ENCODE assay signal across 9 mouse cellular contexts in genomic region chr9:84019627-84020026, GRCm38 (mm10).
A peak's percentile ranks its signal among the peaks of the same experiment; 100 is the strongest.
DNase-seq lines count a peak whose midpoint lies in the region; ATAC-seq and TF ChIP-seq lines count a peak whose summit lies in the region.
"Had no signal": no experiment of that assay in that cellular context is flagged by ENCODE, and none has a peak within 500 bp of the region (broad histone marks: within the 10 kb centered on the region; RNA-seq: fewer than 3 reads in every experiment).

No protein-coding gene starts in this region.

- DNase-seq in heart, adult 18-20 months, result peak; percentile 10 to 19
- no peak for DNase-seq in heart, postnatal 36 days
- peak; percentile 28 to 31 for DNase-seq in B cell, adult 2 months
- no peak for DNase-seq in stomach, postnatal 0 days (ENCODE audit: low spot score)
- no peak for DNase-seq in right cerebral cortex, postnatal 14 days

- intact Hi-C loops in heart, postnatal 36 days (cut with DNase I), result loop anchor here (5.0 to 10.0 kb wide), 2 partner anchors 225 to 1308 kb away; partner anchors contain the start of gene Tent5a

- no peak overlapping the region for H3K9ac ChIP-seq in intestine, embryonic 15.5 days
- H3K9ac ChIP-seq in stomach, postnatal 0 days (ENCODE audit: low read length), result no peak overlapping the region
- H3K9ac ChIP-seq: hindbrain, embryonic 15.5 days had no signal

- no peak overlapping the region for H3K4me2 ChIP-seq in intestine, embryonic 15.5 days (replicated peaks)
- no peak overlapping the region for H3K4me2 ChIP-seq in stomach, postnatal 0 days (replicated peaks; ENCODE audit: low read depth)
- H3K4me2 ChIP-seq: hindbrain, embryonic 15.5 days had no signal

- TF ChIP-seq CTCF in stomach, postnatal 0 days (IDR thresholded peaks at IDR 0.05; ENCODE audit: low read depth), result peak; percentile 80

- WGBS in intestine, embryonic 15.5 days, result 74% methylated on average over 2 of the region's 2 CpGs
- 61% methylated on average over 2 of the region's 2 CpGs for WGBS in stomach, postnatal 0 days

- peak; percentile 84 for ATAC-seq in activated CD4-positive, CD25-positive, alpha-beta regulatory T cell, adult 4 months
- 0 out of 2 replicates have a peak, but pooled peaks have one; percentile 53 for ATAC-seq in intestine, embryonic 15.5 days
- ATAC-seq in stomach, postnatal 0 days (ENCODE audit: low FRiP score, low TSS enrichment), result no peak
- ATAC-seq in erythroblast, adult 5-6 weeks (replicated peaks; ENCODE audit: low FRiP score, poor library complexity, severe bottlenecking), result no peak

- no peak overlapping the region for H3K27ac ChIP-seq in intestine, embryonic 15.5 days
- no peak overlapping the region for H3K27ac ChIP-seq in stomach, postnatal 0 days (replicated peaks)
- H3K27ac ChIP-seq: hindbrain, embryonic 15.5 days had no signal

- no peak overlapping the region for H3K4me3 ChIP-seq in intestine, embryonic 15.5 days (replicated peaks)
- no peak overlapping the region for H3K4me3 ChIP-seq in stomach, postnatal 0 days (ENCODE audit: low read depth, low read length)
- H3K4me3 ChIP-seq: hindbrain, embryonic 15.5 days had no signal

- H3K9me3 ChIP-seq in intestine, embryonic 15.5 days, result no peaks in the 10 kb centered on the region
- no peaks in the 10 kb centered on the region for H3K9me3 ChIP-seq in stomach, postnatal 0 days (ENCODE audit: control insufficient read depth, low read length)
- H3K9me3 ChIP-seq: hindbrain, embryonic 15.5 days had no signal

- H3K36me3 ChIP-seq in intestine, embryonic 15.5 days, result no peaks in the 10 kb centered on the region
- H3K36me3 ChIP-seq in stomach, postnatal 0 days (ENCODE audit: control insufficient read depth, insufficient read depth, low read length), result no peaks in the 10 kb centered on the region
- H3K36me3 ChIP-seq: hindbrain, embryonic 15.5 days had no signal

- H3K27me3 ChIP-seq in intestine, embryonic 15.5 days (replicated peaks), result no peaks in the 10 kb centered on the region
- H3K27me3 ChIP-seq in stomach, postnatal 0 days (ENCODE audit: control insufficient read depth, insufficient read depth, low read length), result no peaks in the 10 kb centered on the region
- H3K27me3 ChIP-seq: hindbrain, embryonic 15.5 days had no signal

- no peaks in the 10 kb centered on the region for H3K4me1 ChIP-seq in intestine, embryonic 15.5 days (replicated peaks)
- H3K4me1 ChIP-seq in stomach, postnatal 0 days (replicated peaks; ENCODE audit: control insufficient read depth, insufficient read depth), result no peaks in the 10 kb centered on the region
- H3K4me1 ChIP-seq: hindbrain, embryonic 15.5 days had no signal

- TF ChIP-seq EP300 in stomach, postnatal 0 days (optimal IDR thresholded peaks at IDR 0.05), result no peak

Comparison
In these comparisons a context has a peak if more than half of its experiments do, and no peak if none do; other contexts are left out.
1. DNase-seq: peak in heart, adult 18-20 months (2 of 2) and B cell, adult 2 months (2 of 2); none in heart, postnatal 36 days (0 of 2), stomach, postnatal 0 days (single experiment) and right cerebral cortex, postnatal 14 days (single experiment).
2. ATAC-seq: peak in activated CD4-positive, CD25-positive, alpha-beta regulatory T cell, adult 4 months (single experiment) and intestine, embryonic 15.5 days (single experiment); none in stomach, postnatal 0 days (single experiment) and erythroblast, adult 5-6 weeks (single experiment).